Mouse (Mus musculus) heart, postnatal 0 days (tissue): Measurements from ENCODE around the gene Syce1.

Experiments
- CTCF ChIP-seq: IDR thresholded peaks from 2 replicates; pipeline ENCODE4 v1.5.1; 2016; ENCODE audit warnings: antibody characterized with exemption, control low read depth, low read depth
- EP300 ChIP-seq: IDR thresholded peaks from 2 replicates; pipeline ENCODE4 v1.6.1; 2016; ENCODE audit warnings: antibody characterized with exemption, low read depth

DNA sequence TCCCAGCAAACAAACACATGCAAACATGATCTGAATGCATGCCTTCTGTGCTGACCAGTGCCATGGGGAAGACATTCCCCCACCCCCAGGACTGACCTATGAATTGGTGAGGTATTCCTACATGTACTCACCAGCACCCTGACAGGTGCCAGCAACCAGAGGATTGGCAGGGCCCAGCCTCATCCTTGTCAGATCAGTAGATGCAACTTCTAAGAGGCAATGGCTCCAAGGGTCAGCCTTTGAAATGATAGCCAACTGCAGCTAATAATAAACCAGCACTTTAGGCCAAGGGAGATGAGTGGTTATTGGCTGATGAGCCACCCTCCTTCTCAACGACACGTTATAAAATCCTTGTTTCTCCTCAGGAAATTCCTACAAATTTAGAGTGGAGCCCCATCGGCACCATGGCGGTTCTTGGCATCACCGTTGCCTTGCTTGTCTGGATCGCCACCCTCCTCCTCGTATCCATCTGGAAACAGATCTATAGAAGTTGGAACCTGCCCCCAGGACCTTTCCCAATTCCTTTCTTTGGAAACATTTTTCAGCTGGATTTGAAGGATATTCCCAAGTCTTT is 24.1 kb downstream of the Syce1 start, which contains the start of gene Cyp2e1:
- TF ChIP-seq CTCF (no peak), EP300 (no peak)
